Mouse (Mus musculus) testis, adult 2 months (tissue): ENCODE results near the gene Pcna.

ENCODE experiments used
- CTCF ChIP-seq: fragments of 200-500 bp; IDR thresholded peaks from 2 replicates; pipeline ENCODE4 v1.5.1; 2012; ENCODE audit warnings: low read depth, mild to moderate bottlenecking, inconsistent platforms, low read length, moderate library complexity; ENCODE audit not compliant: control insufficient read depth, insufficient read depth, insufficient replicate concordance
- POLR2A ChIP-seq: fragments of 200-500 bp; IDR thresholded peaks from 2 replicates; pipeline ENCODE4 v1.6.1; 2012; ENCODE audit warnings: low read depth, mild to moderate bottlenecking, inconsistent platforms, low read length, moderate library complexity; ENCODE audit not compliant: control insufficient read depth

DNA sequence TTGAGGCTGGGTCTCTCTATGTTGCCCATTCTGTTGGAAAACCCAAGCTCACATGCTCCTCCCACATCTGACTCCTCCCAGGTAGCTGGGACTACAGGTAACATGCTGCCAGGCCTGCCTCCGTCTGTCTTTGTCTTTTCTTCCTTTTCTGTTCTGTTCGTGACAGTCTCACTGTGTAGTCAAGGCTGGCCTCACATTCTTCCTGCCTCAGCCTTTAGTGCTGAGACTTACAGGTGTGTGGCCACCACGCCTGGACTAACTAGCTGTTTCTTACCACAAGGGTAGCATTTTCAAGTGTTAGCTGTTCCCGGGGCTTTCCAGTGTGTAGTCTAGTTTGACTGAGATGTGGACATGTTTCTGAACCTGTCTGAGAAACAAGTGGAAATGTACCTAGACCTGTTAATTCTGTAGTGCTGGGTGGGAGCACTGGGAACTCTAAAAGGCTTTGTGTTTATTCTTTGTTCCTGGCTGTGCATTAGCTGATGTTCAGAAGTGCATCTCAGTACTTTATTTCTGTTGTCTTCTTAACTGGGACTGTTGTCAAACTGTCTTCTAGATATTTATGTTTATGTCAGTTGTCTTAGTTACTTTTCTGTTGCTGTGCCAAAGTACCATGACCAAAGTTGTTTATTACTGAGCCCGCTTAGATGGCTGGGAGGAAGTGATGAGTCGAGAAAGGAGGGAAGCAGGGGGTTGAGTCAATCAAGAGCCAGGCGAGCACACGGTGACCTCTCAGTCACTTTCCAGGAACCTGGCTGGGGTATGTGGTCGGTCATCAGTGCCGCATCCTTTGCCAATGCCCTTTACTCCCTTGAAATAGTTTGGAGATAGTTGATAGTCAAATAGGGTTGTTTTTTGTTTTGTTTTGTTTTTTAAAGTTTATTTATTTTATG is 28.7 kb upstream of the Pcna start:
- TF ChIP-seq CTCF (no peak), POLR2A (no peak)
